Mouse (Mus musculus) liver, embryonic 11.5 days (tissue): ENCODE data around the gene Usp49. TPM values are rescaled to one million over a fixed set of nuclear protein-coding genes. Genes with fewer than 3 reads are reported as not detected.

Experiments used
- ATAC-seq: fragments of 200-750 bp; cut with Nextera tagmentation; replicated peaks from 2 replicates; pipeline ENCODE4 v1.8.0; 2017; ENCODE audit warnings: moderate number of reproducible peaks, mild to moderate bottlenecking, moderate TSS enrichment, moderate library complexity; ENCODE audit not compliant: low FRiP score
- DNase-seq: peaks from one replicate; pipeline ENCODE4 v3.0.0-alpha.2; 2017; ENCODE audit warnings: low spot score
- H3K27ac ChIP-seq: fragments of 300-500 bp; sonication (generic); 2 replicates; pipeline ENCODE4 v1.5.1; 2014; ENCODE audit warnings: mild to moderate bottlenecking, low read depth, low read length, control low read depth
- H3K27me3 ChIP-seq: fragments of 300-500 bp; sonication (generic); replicated peaks from 2 replicates; pipeline ENCODE4 v1.6.1; 2014; ENCODE audit warnings: low read length, mixed read lengths; ENCODE audit not compliant: control insufficient read depth, insufficient read depth
- H3K36me3 ChIP-seq: fragments of 300-500 bp; sonication (generic); 2 replicates; pipeline ENCODE4 v1.6.1; 2014; ENCODE audit warnings: mild to moderate bottlenecking, low read length, moderate library complexity, mixed read lengths; ENCODE audit not compliant: control insufficient read depth, insufficient read depth
- H3K4me1 ChIP-seq: fragments of 300-500 bp; sonication (generic); replicated peaks from 2 replicates; pipeline ENCODE4 v1.6.1; 2014; ENCODE audit warnings: low read length, mixed read lengths; ENCODE audit not compliant: control insufficient read depth, insufficient read depth
- H3K4me2 ChIP-seq: fragments of 300-500 bp; sonication (generic); 2 replicates; pipeline ENCODE4 v1.6.1; 2014; ENCODE audit warnings: mild to moderate bottlenecking, control low read depth, moderate library complexity
- H3K4me3 ChIP-seq: fragments of 300-500 bp; sonication (generic); 2 replicates; pipeline ENCODE4 v1.5.1; 2014; ENCODE audit warnings: low read depth, low read length, control low read depth
- H3K9ac ChIP-seq: fragments of 300-500 bp; sonication (generic); 2 replicates; pipeline ENCODE4 v1.6.1; 2014; ENCODE audit warnings: low read depth, low read length, control low read depth
- H3K9me3 ChIP-seq: fragments of 300-500 bp; sonication (generic); 2 replicates; pipeline ENCODE4 v1.6.1; 2016; ENCODE audit warnings: low read length, inconsistent platforms, mixed read lengths; ENCODE audit not compliant: control insufficient read depth
- WGBS: fragments of 180-500 bp; shearing (Covaris S2); extraction: QIAGEN DNeasy Blood & Tissue Kit; methylation state at CpG from one replicate; pipeline ENCODE4 v1.1.7; 2014; 5-methylcytosine and 5-hydroxymethylcytosine counted together
- polyA plus RNA-seq: library from polyadenylated mRNA; unstranded; fragments of >200 nt; fragmentation: Nextera tagmentation; extraction: Ambion mirVana; gene quantifications from 2 replicates; pipeline ENCODE4 v1.2.1, GENCODE M21; 2014

Gene Usp49
- polyA plus RNA-seq, 1 experiment from 2014 or later, result 4.1 TPM

DNA sequence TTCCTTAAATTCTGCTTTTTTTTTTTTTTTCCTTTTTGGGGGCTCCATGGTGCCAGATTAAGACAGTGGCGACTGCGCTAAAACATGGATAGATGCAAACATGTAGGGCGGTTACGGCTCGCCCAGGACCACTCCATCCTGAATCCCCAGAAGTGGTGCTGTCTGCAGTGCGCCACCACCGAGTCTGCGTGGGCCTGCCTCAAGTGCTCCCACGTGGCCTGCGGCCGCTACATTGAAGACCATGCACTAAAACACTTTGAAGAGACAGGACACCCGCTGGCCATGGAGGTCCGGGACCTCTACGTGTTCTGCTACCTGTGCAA lies 41.5 kb downstream of the Usp49 start:
- 24% methylated on average over 14 of the region's 14 CpGs for WGBS
- H3K36me3 ChIP-seq, result no peaks in the 10 kb centered on the region
- no peak overlapping the region; the same call in 1 of the 2 replicates for H3K9ac ChIP-seq
- 0 out of 2 replicates have a peak, but pooled peaks have one; percentile 20 for ATAC-seq
- peaks cover 4% of the 10 kb centered on the region for H3K4me1 ChIP-seq
- H3K9me3 ChIP-seq, result no peaks in the 10 kb centered on the region
- H3K27me3 ChIP-seq, result peaks cover 20% of the 10 kb centered on the region
- H3K4me2 ChIP-seq, result peak overlapping the region; percentile 78
- DNase-seq, result no peak
- H3K4me3 ChIP-seq, result peak overlapping the region; percentile 48
- H3K27ac ChIP-seq, result no peak overlapping the region

DNA sequence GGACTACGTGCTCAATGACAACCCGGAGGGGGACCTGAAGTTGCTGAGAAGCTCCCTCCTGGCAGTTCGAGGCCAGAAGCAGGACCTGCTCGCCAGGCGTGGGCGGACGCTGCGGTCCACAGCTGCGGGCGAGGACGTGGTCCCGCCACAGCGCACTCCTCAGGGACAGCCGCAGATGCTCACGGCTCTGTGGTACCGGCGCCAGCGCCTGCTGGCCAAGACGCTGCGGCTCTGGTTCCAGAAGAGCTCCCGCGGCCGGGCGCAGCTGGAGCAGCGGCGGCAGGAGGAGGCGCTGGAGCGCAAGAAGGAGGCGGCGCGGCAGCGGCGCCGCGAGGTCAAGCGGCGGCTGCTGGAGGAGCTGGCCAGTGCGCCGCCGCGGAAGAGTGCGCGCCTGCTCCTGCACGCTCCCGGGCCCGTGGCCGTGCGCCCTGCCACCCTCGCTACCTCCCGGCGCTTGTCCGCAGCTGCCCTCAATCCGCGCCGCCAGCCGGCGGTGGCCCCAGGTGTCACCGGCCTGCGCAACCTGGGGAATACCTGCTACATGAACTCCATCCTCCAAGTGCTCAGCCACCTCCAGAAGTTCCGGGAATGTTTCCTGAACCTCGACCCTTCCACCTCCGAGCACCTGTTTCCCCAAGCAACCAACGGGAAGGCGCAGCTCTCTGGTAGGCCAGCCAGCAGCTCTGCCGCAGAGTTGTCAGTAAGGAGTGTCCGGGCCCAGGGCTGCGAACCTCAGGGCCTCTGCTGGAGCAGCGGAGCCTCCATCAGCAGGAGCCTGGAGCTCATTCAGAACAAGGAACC lies 42.0 kb downstream of the Usp49 start:
- H3K9me3 ChIP-seq, result no peaks in the 10 kb centered on the region
- peak; percentile 63 for DNase-seq
- no peak overlapping the region for H3K27ac ChIP-seq
- H3K27me3 ChIP-seq, result peaks cover 20% of the 10 kb centered on the region
- H3K4me2 ChIP-seq, result peak overlapping the region; percentile 78
- H3K4me3 ChIP-seq, result peak overlapping the region; percentile 48
- WGBS, result 10% methylated on average over 62 of the region's 68 CpGs
- peaks cover 4% of the 10 kb centered on the region for H3K4me1 ChIP-seq
- no peaks in the 10 kb centered on the region for H3K36me3 ChIP-seq
- peak; percentile 20; the same call in 1 of the 2 replicates for ATAC-seq
- peak overlapping the region; percentile 35; the same call in 1 of the 2 replicates for H3K9ac ChIP-seq

DNA sequence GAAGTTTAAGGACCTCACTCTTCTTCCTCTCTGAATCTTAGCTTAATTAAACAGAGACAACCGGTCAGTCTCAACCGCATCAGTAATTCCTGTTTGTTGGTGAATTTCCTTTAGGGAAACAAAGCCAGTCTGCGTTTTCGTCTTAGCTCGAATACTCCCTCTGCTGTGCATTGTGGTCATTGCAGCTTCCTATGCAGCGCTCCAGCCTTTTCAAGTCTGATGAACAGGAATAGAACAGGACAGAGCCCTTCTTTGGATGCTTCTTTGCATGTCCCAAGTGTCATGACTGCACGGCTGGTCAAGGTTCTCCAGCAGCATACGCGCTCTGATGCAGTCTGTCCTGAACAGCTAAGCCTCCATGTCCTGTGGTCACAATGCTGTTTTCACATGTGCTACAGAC lies 46.1 kb downstream of the Usp49 start:
- Histone ChIP-seq H3K4me3 (no peak overlapping the region), H3K27me3 (peaks cover 15% of the 10 kb centered on the region), H3K4me1 (peaks cover 4% of the 10 kb centered on the region), H3K9me3 (no peaks in the 10 kb centered on the region), H3K36me3 (peaks cover 11% of the 10 kb centered on the region; the same call in 1 of the 2 replicates), H3K4me2 (no peak overlapping the region), H3K27ac (no peak overlapping the region), H3K9ac (no peak overlapping the region)
- WGBS, result 23% methylated on average over 9 of the region's 9 CpGs
- ATAC-seq (no peak), DNase-seq (no peak)

DNA sequence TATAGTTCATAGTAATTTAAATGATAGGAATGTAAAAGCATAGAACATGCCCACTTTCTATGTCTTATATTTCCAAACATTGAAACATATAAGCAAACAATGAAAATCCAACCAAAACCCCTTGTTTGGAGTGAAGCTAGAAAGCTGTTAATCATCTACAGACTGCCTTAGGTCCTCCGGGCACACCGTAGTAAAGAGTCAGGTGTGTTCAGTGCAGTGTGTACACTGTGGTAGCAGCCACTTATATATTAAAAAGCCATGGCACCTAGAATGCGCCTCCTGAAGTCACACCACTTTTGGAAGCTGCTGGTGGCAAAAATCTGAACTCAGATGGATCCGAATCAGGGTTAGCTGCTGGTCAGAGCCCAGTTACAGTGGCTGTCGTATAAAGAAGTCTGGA lies 47.7 kb downstream of the Usp49 start:
- H3K4me1 ChIP-seq, result no peaks in the 10 kb centered on the region
- no peak for DNase-seq
- WGBS, result 87% methylated on average over 5 of the region's 5 CpGs

GRCm38 (mm10) chr17:47678702-47679101 lies 48.2 kb downstream of the Usp49 start:
- ATAC-seq (no peak), DNase-seq (no peak)
- Histone ChIP-seq H3K4me2 (no peak overlapping the region), H3K27ac (no peak overlapping the region), H3K27me3 (no peaks in the 10 kb centered on the region), H3K36me3 (peaks cover 14% of the 10 kb centered on the region; the same call in 1 of the 2 replicates), H3K9ac (no peak overlapping the region), H3K9me3 (no peaks in the 10 kb centered on the region), H3K4me3 (no peak overlapping the region), H3K4me1 (no peaks in the 10 kb centered on the region)
- 81% methylated on average over 5 of the region's 5 CpGs for WGBS

More for the DNA sequence above, 47.7 kb downstream of the Usp49 start:
- no peak overlapping the region for H3K4me3 ChIP-seq
- no peak overlapping the region for H3K27ac ChIP-seq
- no peak for ATAC-seq
- peaks cover under 1% of the 10 kb centered on the region for H3K27me3 ChIP-seq
- peaks cover 14% of the 10 kb centered on the region; the same call in 1 of the 2 replicates for H3K36me3 ChIP-seq
- no peak overlapping the region for H3K4me2 ChIP-seq
- no peaks in the 10 kb centered on the region for H3K9me3 ChIP-seq
- H3K9ac ChIP-seq, result no peak overlapping the region

- Histone ChIP-seq H3K4me1 (peaks cover 6% of the 10 kb centered on the region; the same call in 1 of the 2 replicates), H3K27me3 (no peaks in the 10 kb centered on the region), H3K4me2 (no peak overlapping the region), H3K36me3 (peaks cover 26% of the 10 kb centered on the region; the same call in 1 of the 2 replicates), H3K4me3 (no peak overlapping the region), H3K9ac (no peak overlapping the region), H3K9me3 (no peaks in the 10 kb centered on the region), H3K27ac (no peak overlapping the region)
- no peak for DNase-seq
- 73% methylated on average over 4 of the region's 4 CpGs for WGBS
- ATAC-seq, result no peak
These were observed 52.3 kb downstream of the Usp49 start for GRCm38 (mm10) chr17:47682836-47683235.

GRCm38 (mm10) chr17:47687409-47688343 lies 57.2 kb downstream of the Usp49 start:
- DNase-seq (peak; percentile 92), ATAC-seq (peak; percentile 87)
- WGBS, result under 1% methylated on average over 70 of the region's 70 CpGs
- peaks cover 11% of the 10 kb centered on the region for H3K4me1 ChIP-seq
- H3K4me2 ChIP-seq, result peak overlapping the region; percentile 95
- H3K27ac ChIP-seq, result peak overlapping the region; percentile 75
- no peaks in the 10 kb centered on the region for H3K9me3 ChIP-seq
- H3K9ac ChIP-seq, result peak overlapping the region; percentile 83
- H3K27me3 ChIP-seq, result peaks cover 2% of the 10 kb centered on the region; the same call in 1 of the 2 replicates
- peak overlapping the region; percentile 81 for H3K4me3 ChIP-seq
- peaks cover 13% of the 10 kb centered on the region; the same call in 1 of the 2 replicates for H3K36me3 ChIP-seq

DNA sequence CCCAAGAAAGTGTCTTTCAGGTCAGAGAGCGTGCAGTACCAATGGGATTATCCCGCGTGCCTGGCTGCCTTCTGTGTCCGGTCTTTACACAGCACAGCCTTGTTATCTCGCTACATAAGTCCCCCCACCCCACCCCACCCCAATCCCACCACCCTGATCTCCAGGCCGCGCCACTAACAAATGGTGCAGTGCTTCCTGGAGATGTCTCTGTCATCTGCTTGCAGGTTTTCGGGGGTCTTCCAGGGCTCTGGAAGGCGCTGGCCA lies 57.8 kb downstream of the Usp49 start, which contains the start of gene Tomm6:
Tomm6 (minus strand) TSS at position 43 of the 264 bp plus-strand sequence.
- H3K4me3 ChIP-seq, result peak within 1 kb of the TSS; percentile 81
- H3K9me3 ChIP-seq, result no peaks in the 10 kb centered on the region
- peaks cover 2% of the 10 kb centered on the region; the same call in 1 of the 2 replicates for H3K27me3 ChIP-seq
- peaks cover 13% of the 10 kb centered on the region; the same call in 1 of the 2 replicates for H3K36me3 ChIP-seq
- 2% methylated on average over 9 of the region's 9 CpGs for WGBS
- H3K27ac ChIP-seq, result peak within 1 kb of the TSS; percentile 75
- H3K4me2 ChIP-seq, result peak within 1 kb of the TSS; percentile 95
- H3K9ac ChIP-seq, result peak within 1 kb of the TSS; percentile 83
- no peak for ATAC-seq
- peaks cover 11% of the 10 kb centered on the region for H3K4me1 ChIP-seq
- DNase-seq, result no peak
